ENCODE assay signal across 8 mouse cellular contexts in the genomic region with DNA sequence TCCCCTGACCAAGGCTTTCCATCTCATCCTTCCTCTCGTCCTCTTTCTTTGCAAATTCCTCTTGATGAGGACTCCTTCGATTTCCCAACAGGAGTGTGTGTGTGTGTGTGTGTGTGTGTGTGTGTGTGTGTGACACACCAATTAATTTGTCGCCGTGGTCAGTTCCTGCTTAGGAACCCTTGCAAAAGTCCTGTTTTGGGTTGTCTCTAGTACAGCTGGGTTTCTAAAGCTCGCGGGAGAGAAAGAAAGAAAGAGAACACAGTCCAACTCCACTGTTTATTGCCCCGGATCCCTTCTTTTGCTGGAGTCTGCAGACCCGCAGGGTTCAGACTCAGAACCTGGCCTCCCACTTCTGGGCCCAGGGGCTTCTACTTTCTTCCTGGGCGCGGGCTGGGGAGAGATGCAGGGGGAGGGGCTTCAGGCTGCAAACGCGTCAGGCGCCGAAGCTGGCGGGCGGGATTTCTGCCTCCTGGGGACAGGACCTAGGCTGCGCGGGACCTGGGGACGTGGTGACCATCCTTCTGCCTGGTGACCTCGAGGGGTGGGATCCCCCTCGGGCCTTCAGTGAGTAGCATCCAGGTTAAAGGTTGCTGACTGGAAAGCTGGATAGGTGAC. TPM values are rescaled to one million over a fixed set of nuclear protein-coding genes. Genes with fewer than 3 reads are reported as not detected.
DNase-seq lines count a peak whose midpoint lies in the region; ATAC-seq and TF ChIP-seq lines count a peak whose summit lies in the region.

No protein-coding gene starts in this region.

- intact Hi-C loops in heart, postnatal 10 days (cut with DNase I) = loop anchor here (5.0 kb wide), 2 partner anchors 617 to 1392 kb away; a partner anchor contains a TSS

- peak overlapping the region; percentile 98 for H3K9ac ChIP-seq in embryonic facial prominence, embryonic 14.5 days (ENCODE audit: low read depth, low read length)
- peak overlapping the region; percentile 97 for H3K9ac ChIP-seq in limb, embryonic 11.5 days (ENCODE audit: low read length)
- H3K9ac ChIP-seq in midbrain, postnatal 0 days (replicated peaks; ENCODE audit: low read length, poor library complexity, severe bottlenecking) = peak overlapping the region; percentile 24; the same call in 1 of the 2 replicates

- no peak for ATAC-seq in embryonic facial prominence, embryonic 14.5 days (ENCODE audit: low read depth)
- ATAC-seq in limb, embryonic 11.5 days (ENCODE audit: insufficient number of reproducible peaks, low FRiP score, low TSS enrichment, low read depth) = peak; percentile 3; the same call in 1 of the 2 replicates
- ATAC-seq in midbrain, postnatal 0 days (ENCODE audit: low FRiP score) = no peak

- peaks cover 15% of the 10 kb centered on the region for H3K27me3 ChIP-seq in embryonic facial prominence, embryonic 14.5 days (replicated peaks; ENCODE audit: control insufficient read depth, insufficient read depth, low read length)
- no peaks in the 10 kb centered on the region for H3K27me3 ChIP-seq in limb, embryonic 11.5 days (ENCODE audit: control insufficient read depth, insufficient read depth, low read length)
- H3K27me3 ChIP-seq in midbrain, postnatal 0 days (ENCODE audit: insufficient read depth, low read length) = peaks cover 34% of the 10 kb centered on the region

- peaks cover 9% of the 10 kb centered on the region for H3K4me1 ChIP-seq in embryonic facial prominence, embryonic 14.5 days (ENCODE audit: control insufficient read depth, insufficient read depth, low read length)
- peaks cover 20% of the 10 kb centered on the region for H3K4me1 ChIP-seq in limb, embryonic 11.5 days (ENCODE audit: control insufficient read depth, insufficient read depth, low read length)
- peaks cover 3% of the 10 kb centered on the region; the same call in 1 of the 2 replicates for H3K4me1 ChIP-seq in midbrain, postnatal 0 days (ENCODE audit: insufficient read depth, low read length)

- peak; percentile 47 for DNase-seq in adrenal gland, postnatal 14 days
- DNase-seq in adrenal gland, adult 18-20 months (ENCODE audit: low spot score in 2 of 2) = no peak
- DNase-seq in embryonic facial prominence, embryonic 14.5 days (ENCODE audit: low spot score) = peak; percentile 80
- peak; percentile 67 to 70 for DNase-seq in heart, postnatal 10 days
- peak; percentile 86 for DNase-seq in limb, embryonic 11.5 days (ENCODE audit: low spot score)
- DNase-seq in midbrain, postnatal 0 days (ENCODE audit: low spot score) = no peak
- DNase-seq in left cerebral cortex, adult 9 months (ENCODE audit: low spot score in 2 of 2) = no peak
- DNase-seq in left cerebral cortex, adult 11 months (ENCODE audit: low spot score) = no peak

- WGBS in embryonic facial prominence, embryonic 14.5 days = under 1% methylated on average over 21 of the region's 21 CpGs
- WGBS in limb, embryonic 11.5 days = 0% methylated on average over 21 of the region's 21 CpGs
- WGBS in midbrain, postnatal 0 days = 1% methylated on average over 21 of the region's 21 CpGs

- H3K4me3 ChIP-seq in embryonic facial prominence, embryonic 14.5 days (ENCODE audit: low read depth, low read length) = peak overlapping the region; percentile 62
- H3K4me3 ChIP-seq in limb, embryonic 11.5 days (ENCODE audit: low read depth, low read length) = peak overlapping the region; percentile 89
- H3K4me3 ChIP-seq in midbrain, postnatal 0 days (ENCODE audit: low read depth, low read length) = peak overlapping the region; percentile 30

- peak overlapping the region; percentile 99 for H3K27ac ChIP-seq in embryonic facial prominence, embryonic 14.5 days (replicated peaks; ENCODE audit: low read depth, low read length)
- peak overlapping the region; percentile 99 for H3K27ac ChIP-seq in limb, embryonic 11.5 days (replicated peaks; ENCODE audit: low read depth, low read length)
- no peak overlapping the region for H3K27ac ChIP-seq in midbrain, postnatal 0 days (ENCODE audit: low read depth, low read length)

- TF ChIP-seq CTCF in midbrain, postnatal 0 days (IDR thresholded peaks at IDR 0.05) = no peak

- peaks cover 5% of the 10 kb centered on the region; the same call in 1 of the 2 replicates for H3K36me3 ChIP-seq in embryonic facial prominence, embryonic 14.5 days (ENCODE audit: control insufficient read depth, insufficient read depth, low read length)
- H3K36me3 ChIP-seq in limb, embryonic 11.5 days (ENCODE audit: control insufficient read depth, insufficient read depth, low read length) = no peaks in the 10 kb centered on the region
- H3K36me3 ChIP-seq in midbrain, postnatal 0 days (ENCODE audit: insufficient read depth, low read length) = no peaks in the 10 kb centered on the region

- H3K9me3 ChIP-seq in embryonic facial prominence, embryonic 14.5 days (ENCODE audit: control insufficient read depth, low read length) = no peaks in the 10 kb centered on the region
- no peaks in the 10 kb centered on the region for H3K9me3 ChIP-seq in limb, embryonic 11.5 days (ENCODE audit: control insufficient read depth, low read length)
- H3K9me3 ChIP-seq in midbrain, postnatal 0 days (ENCODE audit: low read length) = no peaks in the 10 kb centered on the region

- peak overlapping the region; percentile 63 for H3K4me2 ChIP-seq in embryonic facial prominence, embryonic 14.5 days (ENCODE audit: low read depth, low read length)
- peak overlapping the region; percentile 51 for H3K4me2 ChIP-seq in limb, embryonic 11.5 days (ENCODE audit: low read depth, severe bottlenecking)
- H3K4me2 ChIP-seq in midbrain, postnatal 0 days (ENCODE audit: low read depth, low read length, poor library complexity, severe bottlenecking) = no peak overlapping the region

RNA-seq across cellular contexts. Expression of a gene that starts 2.6 kb away (rescaled TPM):
- 26.8 and 33.8 TPM in 2 replicates for total RNA-seq in adrenal gland, postnatal 14 days (2021)
- 10 to 100 TPM; 32.4 to 39.2 TPM for total RNA-seq in adrenal gland, adult 18-20 months (2021)
- 81.3 and 100 TPM in 2 replicates for polyA plus RNA-seq in embryonic facial prominence, embryonic 14.5 days (2014; fragmentation: Nextera tagmentation; extraction: Ambion mirVana)
- 10 to 100 TPM; 43.3 to 51.1 TPM for total RNA-seq in heart, postnatal 10 days (2021)
- polyA plus RNA-seq in limb, embryonic 11.5 days (2014; fragmentation: Nextera tagmentation; extraction: Ambion mirVana) = 124 and 138 TPM in 2 replicates
- 52.4 and 58.8 TPM in 2 replicates for total RNA-seq in midbrain, postnatal 0 days (2014; rRNA removed)
- 16.7 and 20.3 TPM in 2 replicates for polyA plus RNA-seq in midbrain, postnatal 0 days (2015; fragmentation: Nextera tagmentation; extraction: Ambion mirVana)

Comparison
In these comparisons a context has a peak if more than half of its experiments do, and no peak if none do; other contexts are left out.
1. DNase-seq: peak in adrenal gland, postnatal 14 days (single experiment), embryonic facial prominence, embryonic 14.5 days (single experiment), heart, postnatal 10 days (2 of 2) and limb, embryonic 11.5 days (single experiment); none in adrenal gland, adult 18-20 months (0 of 2), midbrain, postnatal 0 days (single experiment), left cerebral cortex, adult 9 months (0 of 2) and left cerebral cortex, adult 11 months (single experiment).
2. H3K4me3 ChIP-seq: peak in every context shown above with its lines; median percentile 89 in limb, embryonic 11.5 days; 62 in embryonic facial prominence, embryonic 14.5 days; 30 in midbrain, postnatal 0 days.
3. H3K9ac ChIP-seq: peak in every context shown above with its lines; median percentile 98 in embryonic facial prominence, embryonic 14.5 days; 97 in limb, embryonic 11.5 days; 24 in midbrain, postnatal 0 days.